Mouse (Mus musculus) cerebellum, adult 9-10 months (tissue): ENCODE measurements around the gene Pbx3.

Experiments
- DNase-seq: peaks from one replicate; pipeline ENCODE4 v3.0.0; 2022

Gene Pbx3

GRCm38 (mm10) chr2:34219150-34219549, 153.8 kb downstream of the Pbx3 start:
- DNase-seq: no peak

GRCm38 (mm10) chr2:34217596-34217995, 155.3 kb downstream of the Pbx3 start:
- DNase-seq: no peak

GRCm38 (mm10) chr2:34215496-34215895, 157.4 kb downstream of the Pbx3 start:
- DNase-seq: no peak

GRCm38 (mm10) chr2:34212418-34212817, 160.5 kb downstream of the Pbx3 start:
- no peak for DNase-seq

GRCm38 (mm10) chr2:34204797-34205196, 168.1 kb downstream of the Pbx3 start:
- DNase-seq: no peak

GRCm38 (mm10) chr2:34204325-34204724, 168.6 kb downstream of the Pbx3 start:
- DNase-seq: no peak

GRCm38 (mm10) chr2:34193870-34194820, 178.8 kb downstream of the Pbx3 start:
- no peak for DNase-seq

GRCm38 (mm10) chr2:34193276-34193675, 179.7 kb downstream of the Pbx3 start:
- DNase-seq: peak; percentile 79

- DNase-seq: no peak
These were observed 185.6 kb downstream of the Pbx3 start for GRCm38 (mm10) chr2:34187366-34187765.

- DNase-seq: no peak
These were observed 191.3 kb downstream of the Pbx3 start for GRCm38 (mm10) chr2:34181600-34181999.

- no peak for DNase-seq
These were observed 193.6 kb downstream of the Pbx3 start for GRCm38 (mm10) chr2:34179299-34179698.

GRCm38 (mm10) chr2:34178653-34179052, 194.3 kb downstream of the Pbx3 start:
- no peak for DNase-seq

- no peak for DNase-seq
These were observed 202.5 kb downstream of the Pbx3 start for GRCm38 (mm10) chr2:34170424-34170823.

GRCm38 (mm10) chr2:34169626-34170025, 203.3 kb downstream of the Pbx3 start:
- no peak for DNase-seq

GRCm38 (mm10) chr2:34168191-34168590, 204.8 kb downstream of the Pbx3 start:
- no peak for DNase-seq

- no peak for DNase-seq
These were observed 210.5 kb downstream of the Pbx3 start for GRCm38 (mm10) chr2:34162484-34162883.

- DNase-seq: no peak
These were observed 215.2 kb downstream of the Pbx3 start for GRCm38 (mm10) chr2:34157746-34158145.

- DNase-seq: no peak
These were observed 218.1 kb downstream of the Pbx3 start for GRCm38 (mm10) chr2:34154833-34155232.

- DNase-seq: no peak
These were observed 219.6 kb downstream of the Pbx3 start for GRCm38 (mm10) chr2:34153336-34153735.

- DNase-seq: no peak
These were observed 222.4 kb downstream of the Pbx3 start for GRCm38 (mm10) chr2:34150560-34150959.

GRCm38 (mm10) chr2:34148214-34148613, 224.7 kb downstream of the Pbx3 start:
- DNase-seq: no peak

GRCm38 (mm10) chr2:34147476-34147875, 225.5 kb downstream of the Pbx3 start:
- DNase-seq: no peak

- peak; percentile 25 for DNase-seq
These were observed 225.9 kb downstream of the Pbx3 start for GRCm38 (mm10) chr2:34147036-34147435.

- no peak for DNase-seq
These were observed 226.5 kb downstream of the Pbx3 start for GRCm38 (mm10) chr2:34146431-34146830.
